Mouse (Mus musculus): Measurements from ENCODE around the gene Tmed1.
"Not testable (repeated sequence)": the region's sequence is repeated elsewhere in the genome, so short reads cannot be mapped to it uniquely, and the experiment has no call there.

Tmed1 gene

DNA sequence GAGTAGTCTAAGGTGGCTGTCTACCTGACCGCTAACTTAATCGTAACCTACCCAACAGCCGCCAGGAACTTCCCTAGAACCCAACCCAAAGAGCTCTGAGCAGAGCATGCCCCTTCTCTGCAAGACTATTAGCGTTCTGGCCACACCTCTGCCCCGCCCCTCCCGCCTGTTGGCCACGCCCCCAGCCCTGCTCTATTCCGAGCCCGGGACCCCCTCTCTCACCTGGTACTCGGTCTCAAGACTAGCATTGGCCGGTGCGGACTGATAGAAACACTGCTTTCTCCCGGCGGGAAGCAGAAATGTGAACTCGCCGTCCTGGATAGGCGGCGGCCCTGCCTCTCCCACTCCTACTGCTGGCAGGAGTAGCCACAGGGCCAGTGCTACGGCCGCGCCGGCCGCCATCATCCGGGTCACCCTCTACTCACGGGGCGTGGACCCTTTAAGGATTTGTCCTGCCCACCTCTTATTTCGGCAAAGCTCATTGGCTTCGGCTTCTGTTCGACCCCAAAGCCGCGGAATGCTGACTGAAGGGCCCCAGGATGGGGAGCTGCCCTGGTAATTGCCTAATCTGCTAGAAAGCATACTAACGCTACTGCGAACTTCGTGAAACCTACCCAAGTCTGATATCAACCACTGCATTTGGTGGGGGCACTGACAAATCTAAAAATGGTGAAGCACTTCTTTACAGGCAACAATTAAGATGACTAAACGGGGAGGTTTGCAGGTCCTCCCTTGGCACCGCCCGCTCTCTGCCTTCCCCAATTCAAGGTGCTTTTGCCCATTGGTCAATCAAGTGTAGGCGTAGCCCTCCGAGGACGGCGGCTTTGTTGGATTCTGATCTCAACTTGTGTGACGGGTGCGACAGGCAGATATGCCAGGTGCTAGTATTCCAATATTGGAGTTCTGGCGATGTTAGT, at the start of gene Tmed1:
Gene Tmed1, minus strand, starts transcription at position 481 of the 917 bp plus-strand sequence.
- peak; percentile 99 for DNase-seq (ENCODE audit: low spot score in 2 of 2)

DNA sequence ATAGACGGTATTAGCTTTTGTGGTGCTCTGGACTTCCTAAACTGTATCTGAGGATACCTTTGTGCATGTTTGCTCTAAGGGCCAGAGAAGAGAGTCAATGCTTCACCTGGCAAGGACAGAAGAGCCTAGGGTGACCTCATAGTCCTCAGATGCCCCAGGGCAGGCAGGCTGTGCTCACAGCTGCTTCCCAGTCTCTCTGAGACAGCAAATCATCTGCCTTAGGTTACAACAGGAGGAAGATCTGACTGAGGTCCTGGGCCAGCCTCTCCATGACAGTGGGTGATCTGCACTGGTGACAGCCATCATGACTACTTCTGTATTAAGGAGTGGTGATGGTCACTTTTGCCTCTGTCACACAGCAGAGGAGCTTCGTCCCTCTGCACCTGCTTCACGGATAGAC, 49.1 kb upstream of the Tmed1 start:
- DNase-seq (ENCODE audit: low spot score in 2 of 2), result no peak

DNA sequence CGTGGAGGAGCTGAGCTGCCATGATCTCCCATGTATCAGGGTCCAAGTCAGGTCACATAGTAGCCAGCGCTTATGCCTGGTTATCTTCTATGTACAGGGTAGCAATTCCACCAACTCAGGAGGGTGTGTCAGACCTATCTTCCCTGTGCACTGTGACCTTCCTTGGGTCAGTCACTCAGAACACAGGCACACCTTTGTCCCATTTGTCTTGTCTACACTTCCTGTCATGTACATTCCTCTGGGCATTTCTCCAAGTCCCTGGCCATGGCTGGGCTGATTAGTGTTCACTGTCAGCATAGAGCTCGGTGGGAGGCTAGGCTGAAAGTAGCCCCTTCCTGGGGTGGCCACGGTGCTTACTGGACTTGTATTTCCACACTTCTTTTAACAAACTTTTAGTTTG, 48.3 kb upstream of the Tmed1 start:
- peak in 1 of 2 experiments; percentile 17 for DNase-seq (ENCODE audit: low spot score in 2 of 2)

GRCm38 (mm10) chr9:21557556-21557955, 47.5 kb upstream of the Tmed1 start:
- DNase-seq (ENCODE audit: low spot score in 2 of 2), result no peak

GRCm38 (mm10) chr9:21556996-21557395, 46.9 kb upstream of the Tmed1 start:
- no peak for DNase-seq (ENCODE audit: low spot score in 2 of 2)

DNA sequence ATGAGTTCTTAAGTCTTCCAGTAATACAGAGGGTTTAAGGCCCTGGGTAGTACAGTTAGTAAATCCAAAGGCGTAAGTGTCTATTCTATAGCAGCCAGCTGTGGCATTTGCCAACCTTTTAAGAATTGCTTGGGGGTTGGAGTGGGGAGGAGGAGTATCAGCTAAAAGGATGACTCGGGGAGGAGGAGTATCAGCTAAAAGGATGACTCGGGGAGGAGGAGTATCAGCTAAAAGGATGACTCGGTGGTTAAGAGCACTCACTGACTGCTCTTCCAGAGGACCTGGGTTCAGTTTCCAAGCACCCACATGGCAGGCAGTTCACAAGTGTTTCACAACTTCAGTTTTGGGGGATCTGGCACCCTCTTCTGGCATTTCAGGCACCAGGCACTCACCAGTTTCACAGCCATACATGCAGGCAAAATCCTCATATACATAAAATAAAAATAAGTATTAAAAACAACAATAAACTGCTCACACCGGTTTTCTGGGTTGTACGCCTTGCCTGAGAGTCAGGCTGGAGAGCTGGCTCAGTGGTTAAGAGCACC, 45.2 kb upstream of the Tmed1 start:
- no peak for DNase-seq (ENCODE audit: low spot score in 2 of 2)

DNA sequence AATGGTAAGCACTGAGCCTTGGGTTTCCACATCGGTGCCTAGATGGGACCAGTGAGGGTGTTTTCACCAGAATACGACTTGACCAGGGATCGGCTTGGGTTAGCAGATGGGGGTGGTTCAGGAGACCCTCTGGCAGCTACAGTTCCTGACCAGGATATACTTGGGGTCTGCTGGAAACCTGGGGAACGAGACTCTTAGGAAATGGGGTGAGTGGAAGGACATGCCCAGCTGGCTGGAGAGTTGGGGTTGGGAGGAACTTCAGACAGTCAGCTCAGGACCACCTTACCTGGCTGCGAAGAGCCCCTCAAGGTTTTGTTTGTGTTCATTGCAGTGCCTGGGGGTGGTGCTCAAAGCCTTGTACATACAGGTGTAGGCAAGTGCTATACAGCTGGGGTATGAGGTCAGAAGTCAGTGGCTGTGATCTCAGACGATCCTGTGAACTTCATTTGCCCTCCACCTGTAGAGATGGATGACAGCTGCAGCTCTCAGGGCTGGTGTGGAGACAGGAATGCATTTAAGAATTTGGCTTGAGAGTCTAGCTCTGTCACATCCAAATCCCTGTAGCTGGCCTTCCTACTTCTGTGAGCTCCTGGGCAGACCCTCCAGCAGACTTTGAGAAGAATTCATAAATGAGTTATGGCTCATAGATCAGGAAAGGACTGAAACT, 43.7 kb upstream of the Tmed1 start:
- DNase-seq (ENCODE audit: low spot score in 2 of 2), result no peak

DNA sequence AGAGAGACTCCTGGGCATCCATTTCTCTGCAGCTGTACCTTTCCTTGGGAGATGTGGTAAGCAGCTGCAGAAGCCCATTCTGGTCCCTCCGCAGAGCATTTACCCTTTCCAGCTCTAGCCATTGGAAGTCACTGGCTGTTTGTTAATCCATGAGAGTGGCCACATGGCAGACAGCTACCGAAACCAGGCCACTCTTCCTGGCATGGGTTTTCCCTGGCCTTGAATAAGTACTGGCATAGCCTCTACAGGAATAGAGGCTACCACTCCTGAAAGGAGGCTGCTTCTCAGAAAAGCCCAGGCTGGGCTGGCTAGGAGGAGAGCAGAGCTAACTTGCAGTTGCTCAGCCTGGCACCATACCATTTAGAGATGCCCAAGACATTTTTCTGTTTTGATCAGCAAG, 41.0 kb upstream of the Tmed1 start:
- no peak for DNase-seq (ENCODE audit: low spot score in 2 of 2)

GRCm38 (mm10) chr9:21547075-21547941, 37.3 kb upstream of the Tmed1 start:
- peak; percentile 56 to 62 for DNase-seq (ENCODE audit: low spot score in 2 of 2)

- DNase-seq (ENCODE audit: low spot score in 2 of 2), result no peak
Measured at GRCm38 (mm10) chr9:21546789-21547074, 36.7 kb upstream of the Tmed1 start, which contains the start of gene Carm1. TSS of gene Carm1 (plus strand) at chr9:21546894.

- peak; percentile 98 to 99 for DNase-seq (ENCODE audit: low spot score in 2 of 2)
Measured at GRCm38 (mm10) chr9:21545916-21546788, 36.1 kb upstream of the Tmed1 start.

DNA sequence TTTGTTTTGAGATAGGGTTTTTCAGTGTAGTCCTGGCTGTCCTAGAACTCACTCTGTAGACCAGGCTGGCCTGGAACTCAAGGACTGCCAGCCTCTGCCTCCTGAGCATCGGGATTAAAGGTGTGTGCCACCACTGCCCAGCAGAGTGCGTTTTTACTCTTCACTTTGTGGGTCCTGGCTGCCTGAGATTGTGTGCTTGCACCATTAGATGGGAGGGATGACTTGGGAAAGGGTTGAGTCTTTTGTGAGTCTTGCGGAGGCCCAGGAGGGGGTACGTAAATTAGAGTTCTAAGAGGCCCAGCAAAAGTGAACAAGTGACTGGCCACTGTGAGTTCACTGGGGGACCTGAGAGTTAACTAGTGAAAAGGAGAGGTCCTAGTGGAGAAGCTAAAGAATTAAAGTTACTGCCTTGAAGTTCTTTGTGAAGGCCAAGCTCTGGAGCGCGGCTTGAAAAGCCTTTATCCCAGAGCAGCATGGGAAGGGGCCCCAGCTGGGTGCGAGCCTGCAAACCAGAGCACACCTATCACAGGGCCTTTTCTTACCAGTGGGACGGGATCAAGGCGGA, 35.4 kb upstream of the Tmed1 start:
- no peak for DNase-seq (ENCODE audit: low spot score in 2 of 2)

DNA sequence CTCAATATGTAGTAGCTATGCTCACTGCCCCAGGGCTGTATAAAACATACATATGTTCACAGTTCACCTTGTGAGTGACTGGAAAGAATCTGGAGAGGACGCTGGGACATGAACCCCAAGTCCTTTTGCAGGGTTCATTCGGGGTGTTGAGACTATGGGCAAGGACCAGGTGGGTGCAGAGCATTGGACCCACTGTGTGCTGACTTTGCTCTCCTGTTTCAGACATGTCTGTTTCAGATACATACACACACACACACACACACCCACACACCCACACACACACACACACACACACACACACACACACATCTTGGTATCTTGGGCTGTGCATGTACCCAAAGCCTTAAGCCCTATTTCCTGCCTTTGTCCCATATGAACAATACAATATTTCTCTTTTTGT, 31.9 kb upstream of the Tmed1 start:
- not testable (repeated sequence) for DNase-seq (ENCODE audit: low spot score in 2 of 2)

DNA sequence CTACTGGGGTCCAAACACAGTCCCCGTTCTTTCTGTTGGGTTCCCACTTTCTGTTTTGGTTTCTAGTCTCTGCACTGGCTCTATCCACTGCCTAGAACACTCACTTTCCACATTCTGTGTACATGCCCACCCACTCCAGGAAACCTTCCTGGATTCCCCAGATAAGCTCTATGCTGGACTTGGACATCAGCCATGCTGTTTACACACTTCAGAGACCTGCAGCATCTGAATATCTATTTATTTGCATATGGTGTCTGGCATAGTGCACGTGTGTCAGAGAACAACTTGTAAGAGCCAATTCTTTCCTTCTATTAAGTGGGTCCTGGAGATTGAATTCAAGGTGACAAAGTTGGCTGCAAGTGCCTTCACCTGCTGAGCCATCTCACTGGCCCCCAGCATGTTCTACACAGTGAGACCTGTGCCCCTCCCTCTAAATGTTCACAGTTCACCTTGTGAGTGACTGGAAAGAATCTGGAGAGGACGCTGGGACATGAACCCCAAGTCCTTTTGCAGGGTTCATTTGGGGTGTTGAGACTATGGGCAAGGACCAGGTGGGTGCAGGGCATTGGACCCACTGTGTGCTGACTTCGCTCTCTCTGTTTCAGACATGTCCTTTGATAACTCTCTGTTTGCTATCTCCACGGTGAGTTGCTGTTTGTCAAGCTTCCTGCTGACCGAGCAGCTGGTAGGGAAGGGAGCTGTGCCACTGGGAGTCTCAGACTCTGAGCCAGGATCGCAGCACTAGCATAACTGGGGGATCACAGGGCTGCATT, 30.1 kb upstream of the Tmed1 start:
- DNase-seq (ENCODE audit: low spot score in 2 of 2), result no peak

DNA sequence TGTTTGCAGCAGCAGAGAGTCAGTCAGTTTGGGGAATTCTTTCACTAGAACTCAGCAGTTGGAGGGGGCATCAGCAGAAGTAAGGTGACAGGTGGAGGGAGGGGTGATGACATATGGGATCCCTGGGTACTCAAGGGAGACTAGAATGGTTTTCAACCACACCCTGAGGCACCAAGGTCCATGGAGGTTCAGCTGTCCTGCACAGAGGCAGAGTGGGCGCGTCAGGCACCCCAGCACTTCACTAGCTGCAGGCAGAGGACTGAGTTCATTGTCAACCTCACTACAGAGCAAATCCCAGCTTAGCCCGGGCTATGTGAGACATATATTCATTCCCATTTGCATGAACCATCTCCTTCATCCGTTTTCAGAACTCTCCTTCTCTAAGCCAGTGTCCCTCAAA, 27.0 kb upstream of the Tmed1 start:
- no peak for DNase-seq (ENCODE audit: low spot score in 2 of 2)

DNA sequence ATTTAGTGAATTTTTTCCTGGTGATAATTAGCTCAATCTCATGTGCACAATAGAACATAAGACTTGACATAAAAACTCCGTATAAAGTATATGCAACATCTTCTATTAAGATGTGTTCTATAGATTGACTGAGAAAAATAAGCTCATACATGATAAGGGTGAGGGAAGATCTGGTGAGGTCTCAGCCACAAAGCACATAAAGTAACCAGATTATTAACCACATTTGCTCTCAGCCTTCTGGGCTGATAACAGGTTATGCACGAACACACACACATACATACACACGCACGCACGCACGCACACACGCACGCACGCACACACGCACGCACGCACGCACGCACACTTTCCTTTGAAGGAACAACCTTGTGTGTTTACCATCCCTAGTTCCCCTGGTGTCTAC, 26.4 kb upstream of the Tmed1 start:
- DNase-seq (ENCODE audit: low spot score in 2 of 2), result no peak

- DNase-seq (ENCODE audit: low spot score in 2 of 2), result no peak
Measured at GRCm38 (mm10) chr9:21527917-21528324, 17.9 kb upstream of the Tmed1 start.

DNA sequence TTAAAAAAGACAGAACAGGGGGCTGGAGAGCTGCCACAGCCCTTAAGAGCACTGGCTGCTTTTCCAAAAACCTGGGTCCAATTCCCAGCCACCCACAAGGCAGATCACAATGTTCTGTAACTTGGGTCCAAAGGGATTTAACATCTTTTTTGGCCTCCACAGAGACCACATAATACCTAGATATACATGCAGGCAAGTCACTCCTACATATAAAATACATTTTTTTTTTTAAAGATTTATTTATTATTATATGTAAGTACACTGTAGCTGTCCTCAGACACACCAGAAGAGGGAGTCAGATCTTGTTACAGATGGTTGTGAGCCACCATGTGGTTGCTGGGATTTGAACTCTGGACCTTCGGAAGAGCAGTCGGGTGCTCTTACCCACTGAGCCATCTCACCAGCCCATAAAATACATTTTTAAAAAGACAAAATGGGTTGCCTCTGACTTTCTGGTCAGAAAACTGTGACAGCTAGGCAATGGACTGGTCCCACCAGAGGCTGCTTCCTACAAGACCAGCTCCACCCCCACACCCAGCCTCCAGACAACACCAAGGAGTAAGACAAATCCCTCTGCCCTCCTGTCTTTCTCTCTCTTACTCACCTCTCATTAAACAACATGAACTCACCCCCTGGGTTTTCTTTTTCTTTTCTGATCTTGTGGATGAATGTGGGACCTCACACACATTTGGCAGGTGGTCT, 17.2 kb upstream of the Tmed1 start:
- no peak for DNase-seq (ENCODE audit: low spot score in 2 of 2)

DNA sequence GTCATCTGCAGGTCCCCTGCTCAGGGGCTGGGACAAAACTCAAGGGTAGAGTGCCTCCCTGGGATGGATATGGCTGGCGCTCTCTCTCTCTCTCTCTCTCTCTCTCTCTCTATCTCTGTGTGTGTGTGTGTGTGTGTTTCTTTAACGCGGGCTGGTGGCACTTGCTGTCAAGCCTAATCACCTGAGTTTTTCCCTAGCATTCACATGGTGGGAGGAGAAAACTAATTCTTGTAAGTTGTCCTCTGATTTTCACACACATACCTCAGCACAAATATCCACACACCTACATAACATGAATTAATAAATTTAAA, 16.5 kb upstream of the Tmed1 start:
- DNase-seq (ENCODE audit: low spot score in 2 of 2), result no peak

Data from heart, adult 9 months (tissue).